Mouse (Mus musculus): ENCODE measurements around the gene Fzd2. TPM values are rescaled to one million over a fixed set of nuclear protein-coding genes. Genes with fewer than 3 reads are reported as not detected.

Fzd2 gene
- total and polyA plus RNA-seq, 3 experiments: not detected

GRCm38 (mm10) chr11:102566290-102566689 is 37.9 kb upstream of the Fzd2 start:
- peaks cover 2% of the 10 kb centered on the region; the same call in 1 of the 2 replicates for H3K79me2 ChIP-seq (ENCODE audit: control insufficient read depth, insufficient read depth, low read length, poor library complexity)
- H3K9ac ChIP-seq (ENCODE audit: control insufficient read depth, low read depth, low read length, poor library complexity, severe bottlenecking): peak overlapping the region; percentile 84
- no peaks in the 10 kb centered on the region for H3K27me3 ChIP-seq (ENCODE audit: control insufficient read depth in 1 of 2, insufficient read depth in 2 of 2, low read length in 2 of 2)
- peaks cover 15 to 21% of the 10 kb centered on the region in 2 experiments for H3K4me1 ChIP-seq (ENCODE audit: control insufficient read depth in 1 of 2, insufficient read depth in 2 of 2, low read length in 2 of 2)
- peaks cover 0 to 25% of the 10 kb centered on the region in 2 experiments; a peak in 2 of 4 replicates for H3K36me3 ChIP-seq (ENCODE audit: control insufficient read depth in 1 of 2, insufficient read depth in 2 of 2, low read length in 2 of 2)
- H3K9me3 ChIP-seq (replicated peaks; ENCODE audit: insufficient read depth, low read length): no peaks in the 10 kb centered on the region
- H3K27ac ChIP-seq (ENCODE audit: control insufficient read depth, low read depth, low read length): peak overlapping the region; percentile 98
- TF ChIP-seq HCFC1 (IDR thresholded peaks at IDR 0.05; ENCODE audit: low read depth, low read length): no peak
- TF ChIP-seq EP300 (IDR thresholded peaks at IDR 0.05; ENCODE audit: low read depth in 1 of 2, low read length in 2 of 2): 0 out of 4 replicates have a peak, but pooled peaks of 1 of the 2 experiments have one; percentile 18
- 0 out of 2 replicates have a peak, but pooled peaks have one; percentile 37 for TF ChIP-seq MYC (IDR thresholded peaks at IDR 0.05; ENCODE audit: low read depth, low read length)
- TF ChIP-seq SIN3A (IDR thresholded peaks at IDR 0.05; ENCODE audit: low read length): peak; percentile 24; the same call in 1 of the 2 replicates
- peak; percentile 66 for TF ChIP-seq GATA1 (IDR thresholded peaks at IDR 0.05; ENCODE audit: low read depth, low read length)
- H3K4me3 ChIP-seq (ENCODE audit: control insufficient read depth in 1 of 2, insufficient read depth in 1 of 2, low read depth in 2 of 2, low read length in 2 of 2): peak overlapping the region in 1 of 2 experiments; percentile 61; a peak in 2 of 4 replicates
- peak; percentile 60 for DNase-seq (ENCODE audit: low read depth, low spot score)

- H3K9ac ChIP-seq (ENCODE audit: control insufficient read depth, low read depth, low read length, poor library complexity, severe bottlenecking): no peak overlapping the region
- H3K4me1 ChIP-seq (ENCODE audit: control insufficient read depth in 1 of 2, insufficient read depth in 2 of 2, low read length in 2 of 2): peaks cover 15 to 21% of the 10 kb centered on the region in 2 experiments
- H3K36me3 ChIP-seq (ENCODE audit: control insufficient read depth in 1 of 2, insufficient read depth in 2 of 2, low read length in 2 of 2): peaks cover 0 to 25% of the 10 kb centered on the region in 2 experiments; a peak in 2 of 4 replicates
- TF ChIP-seq USF1 (IDR thresholded peaks at IDR 0.05; ENCODE audit: low read depth, low read length): no peak
- TF ChIP-seq CTCF (IDR thresholded peaks at IDR 0.05 in 2 of 3, conservative IDR thresholded peaks at IDR 0.05 in 1 of 3; ENCODE audit: control insufficient read depth in 1 of 3, insufficient read depth in 1 of 3, low read depth in 2 of 3, low read length in 3 of 3, poor library complexity in 1 of 3, severe bottlenecking in 1 of 3): peak in 2 of 3 experiments; percentile 13 to 26; a peak in 3 of 6 replicates
- H3K4me3 ChIP-seq (ENCODE audit: control insufficient read depth in 1 of 2, insufficient read depth in 1 of 2, low read depth in 2 of 2, low read length in 2 of 2): no peak overlapping the region
- DNase-seq (ENCODE audit: low read depth, low spot score): no peak
- H3K27ac ChIP-seq (ENCODE audit: control insufficient read depth, low read depth, low read length): no peak overlapping the region
- H3K79me2 ChIP-seq (ENCODE audit: control insufficient read depth, insufficient read depth, low read length, poor library complexity): peaks cover 2% of the 10 kb centered on the region; the same call in 1 of the 2 replicates
- no peaks in the 10 kb centered on the region for H3K27me3 ChIP-seq (ENCODE audit: control insufficient read depth in 1 of 2, insufficient read depth in 2 of 2, low read length in 2 of 2)
- no peaks in the 10 kb centered on the region for H3K9me3 ChIP-seq (replicated peaks; ENCODE audit: insufficient read depth, low read length)
Observed at GRCm38 (mm10) chr11:102567157-102567556, 37.0 kb upstream of the Fzd2 start.

- DNase-seq (ENCODE audit: low read depth, low spot score): no peak
- H3K36me3 ChIP-seq (ENCODE audit: control insufficient read depth in 1 of 2, insufficient read depth in 2 of 2, low read length in 2 of 2): peaks cover 0 to 25% of the 10 kb centered on the region in 2 experiments; a peak in 2 of 4 replicates
- no peaks in the 10 kb centered on the region for H3K9me3 ChIP-seq (replicated peaks; ENCODE audit: insufficient read depth, low read length)
- H3K4me1 ChIP-seq (ENCODE audit: control insufficient read depth in 1 of 2, insufficient read depth in 2 of 2, low read length in 2 of 2): peaks cover 15 to 21% of the 10 kb centered on the region in 2 experiments
- no peak for TF ChIP-seq USF2 (IDR thresholded peaks at IDR 0.05; ENCODE audit: borderline replicate concordance in 1 of 2, insufficient read depth in 1 of 2, low read depth in 1 of 2, low read length in 2 of 2)
- TF ChIP-seq TBP (IDR thresholded peaks at IDR 0.05; ENCODE audit: low read depth, low read length): peak; percentile 77
- no peak for TF ChIP-seq ETS1 (IDR thresholded peaks at IDR 0.05; ENCODE audit: low read depth, low read length)
- H3K27me3 ChIP-seq (ENCODE audit: control insufficient read depth in 1 of 2, insufficient read depth in 2 of 2, low read length in 2 of 2): no peaks in the 10 kb centered on the region
- peaks cover 2% of the 10 kb centered on the region; the same call in 1 of the 2 replicates for H3K79me2 ChIP-seq (ENCODE audit: control insufficient read depth, insufficient read depth, low read length, poor library complexity)
- H3K9ac ChIP-seq (ENCODE audit: control insufficient read depth, low read depth, low read length, poor library complexity, severe bottlenecking): no peak overlapping the region
- H3K4me3 ChIP-seq (ENCODE audit: control insufficient read depth in 1 of 2, insufficient read depth in 1 of 2, low read depth in 2 of 2, low read length in 2 of 2): no peak overlapping the region
- peak overlapping the region; percentile 85; the same call in 1 of the 2 replicates for H3K27ac ChIP-seq (ENCODE audit: control insufficient read depth, low read depth, low read length)
Observed at GRCm38 (mm10) chr11:102567723-102568122, 36.5 kb upstream of the Fzd2 start.

All from MEL (cell line).